Mouse (Mus musculus) common myeloid progenitor, adult 5-6 weeks (primary cell): ENCODE data around the gene Slc23a2. TPM values are rescaled to one million over a fixed set of nuclear protein-coding genes. Genes with fewer than 3 reads are reported as not detected.

Experiments
- total RNA-seq: library from RNA; stranded (forward); fragments of 200-1000, 187-1606 nt; gene quantifications from 2 replicates; pipeline ENCODE4 v1.2.3, GENCODE M21; 2017

Gene Slc23a2
- total RNA-seq, 1 experiment from 2014 or later, result 8.2 TPM

Other genes starting within 250 kb of the Slc23a2 start
- gene Prnp, start 235.2 kb downstream of the Slc23a2 start, total RNA-seq, result 4.0 and 5.5 TPM in 2 replicates
- gene Prn, start 235.2 kb downstream of the Slc23a2 start, total RNA-seq, result not detected in 2 replicates
- not detected in 2 replicates for gene Prnd, start 194.2 kb downstream of the Slc23a2 start, total RNA-seq
- gene Rassf2, start 114.8 kb downstream of the Slc23a2 start, total RNA-seq, result 48.4 and 49.3 TPM in 2 replicates
- 33.5 and 41.2 TPM in 2 replicates for gene Tmem230, start 102.7 kb upstream of the Slc23a2 start, total RNA-seq
- gene Pcna, start 108.2 kb upstream of the Slc23a2 start, total RNA-seq, result 619 and 635 TPM in 2 replicates
- 8.6 and 14.6 TPM in 2 replicates for gene Cds2, start 118.0 kb upstream of the Slc23a2 start, total RNA-seq
- not detected in 2 replicates for gene Prokr2, start 240.3 kb upstream of the Slc23a2 start, total RNA-seq